Mouse (Mus musculus): ENCODE results near the gene Gpr55. TPM values are rescaled to one million over a fixed set of nuclear protein-coding genes. Genes with fewer than 3 reads are reported as not detected.

Gene Gpr55
- polyA plus RNA-seq, 1 experiment, result not detected

- Histone ChIP-seq H3K27ac (replicated peaks; ENCODE audit: low read depth, low read length) (peak overlapping the region; percentile 19), H3K4me1 (ENCODE audit: control insufficient read depth, insufficient read depth, insufficient read length, low read length) (peaks cover 22% of the 10 kb centered on the region; the same call in 1 of the 2 replicates), H3K4me3 (ENCODE audit: insufficient read depth, low read depth, low read length) (peak overlapping the region; percentile 86)
These were observed 66.0 kb downstream of the Gpr55 start for GRCm38 (mm10) chr1:85894748-85895360.

GRCm38 (mm10) chr1:85894231-85894747 is 66.5 kb downstream of the Gpr55 start, which contains the start of gene Itm2c:
Gene Itm2c (plus strand): TSS chr1:85894281.
- H3K4me1 ChIP-seq (ENCODE audit: control insufficient read depth, insufficient read depth, insufficient read length, low read length), result peaks cover 18% of the 10 kb centered on the region; the same call in 1 of the 2 replicates
- H3K27ac ChIP-seq (replicated peaks; ENCODE audit: low read depth, low read length), result peak within 1 kb of the TSS; percentile 19; the same call in 1 of the 2 replicates
- peak within 1 kb of the TSS; percentile 86 for H3K4me3 ChIP-seq (ENCODE audit: insufficient read depth, low read depth, low read length)

Other genes starting within 250 kb of the Gpr55 start
- 3.3 TPM in 1 of 2 replicates, not detected in the other for gene A630001G21Rik, start 182.4 kb downstream of the Gpr55 start, polyA plus RNA-seq (2012; ENCODE audit: insufficient read depth, insufficient read length, missing spikeins)
- gene Cab39, start 167.6 kb downstream of the Gpr55 start, polyA plus RNA-seq (2012; ENCODE audit: insufficient read depth, insufficient read length, missing spikeins), result 68.7 and 78.3 TPM in 2 replicates
- gene Itm2c, start 66.7 kb downstream of the Gpr55 start, polyA plus RNA-seq (2012; ENCODE audit: insufficient read depth, insufficient read length, missing spikeins), result 25.8 and 34.7 TPM in 2 replicates
- gene 4933407L21Rik, start 32.5 kb downstream of the Gpr55 start, polyA plus RNA-seq (2012; ENCODE audit: insufficient read depth, insufficient read length, missing spikeins), result not detected in 2 replicates
- gene Spata3, start 55.8 kb upstream of the Gpr55 start, polyA plus RNA-seq (2012; ENCODE audit: insufficient read depth, insufficient read length, missing spikeins), result not detected in 2 replicates
- gene 2810459M11Rik, start 84.9 kb upstream of the Gpr55 start, polyA plus RNA-seq (2012; ENCODE audit: insufficient read depth, insufficient read length, missing spikeins), result 0.40 TPM in 1 of 2 replicates, not detected in the other
- gene Psmd1, start 103.4 kb upstream of the Gpr55 start, polyA plus RNA-seq (2012; ENCODE audit: insufficient read depth, insufficient read length, missing spikeins), result 76.2 and 91.1 TPM in 2 replicates
- not detected in 2 replicates for gene Htr2b, start 151.0 kb upstream of the Gpr55 start, polyA plus RNA-seq (2012; ENCODE audit: insufficient read depth, insufficient read length, missing spikeins)
- 3.1 TPM in 1 of 2 replicates, not detected in the other for gene Gm21972, start 172.6 kb upstream of the Gpr55 start, polyA plus RNA-seq (2012; ENCODE audit: insufficient read depth, insufficient read length, missing spikeins)
- gene Armc9, start 193.8 kb upstream of the Gpr55 start, polyA plus RNA-seq (2012; ENCODE audit: insufficient read depth, insufficient read length, missing spikeins), result 2.2 and 4.4 TPM in 2 replicates